Mouse (Mus musculus) lung, adult 18-20 months (tissue): ENCODE results near the gene Foxc2.

ENCODE experiments used
- DNase-seq, 2 experiments: peaks; one replicate each; pipeline ENCODE4 v3.0.0; 2022; ENCODE audit warnings: mixed read lengths in 2 of 2

The Foxc2 gene

DNA sequence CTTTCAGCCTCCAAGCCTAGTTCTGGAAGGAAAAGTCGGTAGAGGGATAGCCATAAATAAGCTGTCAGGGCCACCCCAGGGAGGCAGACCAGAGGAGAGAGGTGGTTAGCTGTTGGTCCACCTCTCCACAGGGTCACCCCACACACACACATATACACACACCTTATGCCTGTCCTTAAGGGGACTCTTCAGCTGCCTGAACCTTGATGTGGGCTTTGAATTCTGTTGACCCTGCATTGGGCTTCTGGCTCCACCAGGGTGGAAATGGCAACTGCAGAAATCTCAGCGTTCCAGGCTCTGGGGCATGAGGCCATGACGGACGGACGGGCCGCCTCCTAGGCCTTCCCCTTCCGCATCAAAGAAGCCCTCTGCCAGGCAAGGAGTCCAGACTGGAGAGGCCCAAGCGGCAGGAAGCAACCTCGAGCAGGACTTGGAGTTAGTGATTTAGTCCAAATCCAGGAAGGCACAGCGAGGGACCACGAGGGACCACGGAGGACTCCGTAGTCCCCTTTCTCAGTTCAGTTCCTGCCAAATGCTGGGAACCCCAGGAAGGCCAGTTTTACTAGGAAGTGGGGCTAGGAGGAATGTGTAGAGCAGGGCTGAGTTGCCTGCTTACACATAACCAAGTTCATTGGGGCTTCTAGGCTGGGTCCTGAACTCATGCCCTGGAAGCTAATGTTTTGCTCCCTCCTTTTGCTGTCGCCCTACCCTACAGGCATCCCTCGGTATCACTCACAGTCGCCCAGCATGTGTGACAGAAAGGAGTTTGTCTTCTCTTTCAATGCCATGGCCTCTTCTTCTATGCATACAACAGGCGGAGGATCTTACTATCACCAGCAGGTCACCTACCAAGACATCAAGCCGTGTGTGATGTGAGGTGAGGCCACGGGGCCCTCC is 29.7 kb upstream of the Foxc2 start:
- DNase-seq = no peak

- no peak for DNase-seq
Observed at GRCm38 (mm10) chr8:121088281-121088680, 27.7 kb upstream of the Foxc2 start.

GRCm38 (mm10) chr8:121088871-121089630 is 26.9 kb upstream of the Foxc2 start:
- no peak for DNase-seq

- DNase-seq = no peak
Observed at GRCm38 (mm10) chr8:121089631-121090380, 26.2 kb upstream of the Foxc2 start.

DNA sequence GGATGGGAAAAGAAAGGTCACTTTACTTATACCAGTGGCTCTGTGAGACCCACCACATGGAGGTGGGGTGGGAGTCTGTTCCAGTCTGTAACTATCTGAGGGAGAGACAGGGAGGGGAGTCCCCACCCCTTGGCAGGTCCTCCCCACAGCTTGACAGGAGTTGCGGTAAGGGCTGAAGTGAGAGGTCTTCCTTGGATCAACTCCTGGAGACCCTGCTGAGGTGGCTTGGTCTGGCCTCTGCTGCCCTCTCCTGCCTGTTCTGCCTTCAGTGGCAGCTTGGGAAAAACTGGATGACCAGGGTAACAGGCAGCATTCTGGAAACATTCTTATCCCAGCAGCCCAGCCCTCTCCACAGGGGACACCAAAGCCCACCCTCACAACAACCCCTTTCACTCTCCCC is 25.3 kb upstream of the Foxc2 start:
- DNase-seq = no peak

DNA sequence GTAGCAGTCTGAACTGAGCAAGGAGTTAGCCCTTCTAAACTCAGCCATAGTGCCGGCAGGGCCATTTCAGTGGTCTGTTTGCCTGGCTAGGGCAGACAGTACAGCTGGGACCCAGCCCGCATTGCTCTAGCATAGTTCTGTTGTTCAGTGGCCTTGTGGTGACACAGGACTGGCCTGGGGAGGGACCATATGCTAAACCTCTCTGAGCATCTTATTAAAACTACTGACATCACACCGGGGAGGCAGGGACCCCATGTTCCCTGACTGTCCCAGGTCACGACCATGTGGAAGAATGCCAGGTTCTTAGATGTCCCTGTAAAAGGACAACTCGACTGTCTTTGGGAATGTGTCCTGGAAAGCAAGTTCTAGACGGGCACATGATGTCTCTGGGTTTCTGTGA is 23.8 kb upstream of the Foxc2 start:
- DNase-seq = peak in 1 of 2 experiments; percentile 73

- DNase-seq = peak; percentile 78 to 83
Observed at GRCm38 (mm10) chr8:121092627-121093026, 23.3 kb upstream of the Foxc2 start.

- DNase-seq = no peak
Observed at GRCm38 (mm10) chr8:121093496-121093895, 22.5 kb upstream of the Foxc2 start.

DNA sequence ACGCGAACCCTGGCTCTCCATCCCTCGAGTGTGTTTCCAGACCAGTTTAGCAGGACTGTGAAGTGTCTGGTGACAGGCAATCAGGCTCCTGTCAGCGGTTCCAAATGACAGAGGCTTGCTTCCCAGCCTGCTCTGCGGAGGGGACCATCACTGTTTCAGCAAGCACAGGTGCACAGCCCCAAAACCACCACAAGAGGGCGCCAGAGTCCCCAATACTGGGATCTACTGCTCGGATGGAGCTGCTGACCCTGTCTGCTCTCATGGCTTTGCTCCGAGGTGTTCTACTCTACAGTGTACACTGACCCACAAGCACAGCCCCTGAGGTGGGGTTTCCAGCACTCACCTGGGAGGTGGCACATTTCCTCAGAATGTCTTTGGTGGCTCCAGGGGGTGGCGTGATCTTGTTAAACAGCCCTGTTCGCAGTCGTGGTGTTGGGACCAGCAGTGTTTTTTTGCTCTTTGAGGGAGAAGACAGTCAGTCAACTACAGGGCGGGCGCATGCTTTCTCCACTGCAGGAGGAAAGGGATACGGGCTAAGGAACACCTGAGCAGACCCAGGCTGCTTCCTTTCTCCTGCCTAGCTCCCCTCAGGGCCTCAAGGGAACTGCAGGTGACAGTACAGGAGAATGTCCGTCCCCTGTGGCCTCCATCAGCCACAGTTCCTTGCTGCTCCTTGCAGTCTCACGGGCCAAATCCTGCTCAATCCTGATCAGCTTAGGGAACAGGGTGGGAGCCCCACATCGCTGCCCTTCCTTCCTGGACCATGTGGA is 11.7 kb upstream of the Foxc2 start:
- peak in 1 of 2 experiments; percentile 64 for DNase-seq

DNA sequence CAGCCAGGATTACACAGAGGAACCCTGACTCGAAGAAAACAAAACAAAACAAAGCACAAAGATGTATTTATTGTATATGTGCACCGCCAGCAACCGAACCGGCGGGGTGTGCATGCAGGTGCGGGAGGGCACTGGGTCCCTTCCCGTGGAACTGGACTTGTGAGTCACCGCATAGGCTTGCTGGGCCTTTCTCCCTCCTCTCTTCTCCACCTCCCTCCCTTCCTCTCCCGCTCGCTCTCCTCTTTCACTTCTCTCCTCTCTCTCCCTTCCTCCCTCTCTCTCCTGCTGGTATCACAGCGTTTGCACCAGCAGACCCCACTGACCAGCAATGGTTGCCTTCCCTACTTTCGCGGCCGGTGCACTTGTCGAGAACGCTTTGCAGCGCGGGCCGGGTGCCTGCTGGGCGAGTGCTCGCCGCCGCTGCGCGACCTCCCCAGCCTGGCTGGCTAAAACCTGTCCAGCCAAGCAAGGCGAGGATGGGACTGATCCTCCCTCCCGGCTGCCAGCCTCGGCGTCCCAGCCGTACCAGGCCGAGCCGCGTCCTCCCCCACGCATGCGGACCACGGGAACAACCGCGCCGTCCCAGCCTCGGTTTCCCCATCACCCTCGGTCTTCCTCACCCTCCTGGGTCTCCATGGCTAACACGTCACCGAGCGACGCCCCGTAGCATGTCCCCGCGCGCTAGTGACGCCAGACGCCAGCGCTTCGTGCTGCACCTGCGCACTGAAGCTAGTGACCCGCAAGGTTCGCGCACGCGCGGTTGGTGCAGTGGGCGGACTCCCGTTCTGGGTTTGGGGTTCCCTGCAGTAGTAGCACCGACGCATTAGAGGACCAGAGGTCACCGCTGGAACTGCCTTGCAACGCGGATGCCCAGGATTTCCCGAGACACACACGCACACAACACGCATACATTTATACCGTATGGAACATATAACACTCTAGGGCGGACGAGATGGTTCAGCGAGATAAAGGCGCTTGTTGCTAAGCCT is 8.0 kb upstream of the Foxc2 start, which contains the start of gene Mthfsd:
Mthfsd (minus strand) TSS at position 725 of the 989 bp plus-strand sequence.
- DNase-seq = peak; percentile 98 to 99

GRCm38 (mm10) chr8:121108657-121109056 is 7.3 kb upstream of the Foxc2 start:
- DNase-seq = no peak

DNA sequence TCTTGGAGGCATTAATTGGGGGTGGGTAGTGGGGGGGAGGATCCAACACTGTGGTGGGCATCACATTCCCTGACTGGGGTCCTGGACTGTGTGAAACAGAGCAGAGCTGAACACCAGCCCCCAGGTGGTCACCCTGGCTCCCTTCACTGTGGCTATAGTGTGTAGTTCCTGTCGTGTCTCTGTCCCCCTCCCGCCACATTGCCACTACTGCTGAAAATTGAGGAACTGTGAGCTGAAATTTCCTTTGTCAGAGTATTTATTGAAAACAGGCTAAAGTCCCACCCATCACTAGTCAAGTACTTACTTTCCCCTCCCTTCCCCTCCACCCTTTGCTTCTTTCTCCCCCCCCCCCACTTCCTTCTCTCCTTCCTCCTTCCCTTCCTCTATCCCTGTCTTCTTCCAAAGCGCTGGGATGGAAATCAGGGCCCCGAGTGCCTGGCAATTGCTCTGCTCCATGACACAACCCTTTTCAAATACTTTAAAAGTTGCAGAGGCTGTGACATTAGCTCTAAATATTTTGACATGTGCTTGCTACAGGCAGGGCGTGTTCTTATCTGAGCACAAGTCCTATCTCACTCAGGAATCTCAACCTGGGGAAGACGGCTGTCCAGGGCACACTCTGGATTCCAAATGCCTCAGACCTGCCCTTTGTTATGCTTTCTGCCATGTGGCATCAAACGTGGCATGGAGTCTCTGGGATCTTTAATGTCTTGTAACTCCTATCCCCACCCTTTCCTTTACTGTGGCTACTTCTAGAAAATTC is 4.6 kb upstream of the Foxc2 start:
- no peak for DNase-seq

GRCm38 (mm10) chr8:121113261-121113660 is 2.7 kb upstream of the Foxc2 start:
- peak; percentile 95 to 96 for DNase-seq

DNA sequence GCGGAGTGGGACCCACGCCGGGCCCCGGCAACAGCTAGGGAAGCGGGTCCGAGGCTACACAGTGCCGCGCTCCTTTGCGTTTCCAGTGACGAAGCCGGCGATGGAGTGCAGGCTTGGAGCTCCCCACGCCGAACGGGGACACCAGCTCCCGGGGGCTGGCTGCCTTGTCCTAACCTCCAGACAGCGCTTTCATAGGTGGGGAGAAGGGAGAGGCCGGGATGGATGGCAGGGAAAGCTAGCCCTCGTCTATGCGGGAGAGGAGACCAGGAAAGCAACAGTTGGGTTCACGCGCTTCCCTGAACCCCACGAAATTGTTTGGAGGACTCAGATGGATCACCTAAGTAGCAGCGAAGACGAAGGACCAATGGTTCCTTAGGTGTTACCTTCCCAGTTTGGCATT is 835 bp upstream of the Foxc2 start:
- DNase-seq = no peak

DNA sequence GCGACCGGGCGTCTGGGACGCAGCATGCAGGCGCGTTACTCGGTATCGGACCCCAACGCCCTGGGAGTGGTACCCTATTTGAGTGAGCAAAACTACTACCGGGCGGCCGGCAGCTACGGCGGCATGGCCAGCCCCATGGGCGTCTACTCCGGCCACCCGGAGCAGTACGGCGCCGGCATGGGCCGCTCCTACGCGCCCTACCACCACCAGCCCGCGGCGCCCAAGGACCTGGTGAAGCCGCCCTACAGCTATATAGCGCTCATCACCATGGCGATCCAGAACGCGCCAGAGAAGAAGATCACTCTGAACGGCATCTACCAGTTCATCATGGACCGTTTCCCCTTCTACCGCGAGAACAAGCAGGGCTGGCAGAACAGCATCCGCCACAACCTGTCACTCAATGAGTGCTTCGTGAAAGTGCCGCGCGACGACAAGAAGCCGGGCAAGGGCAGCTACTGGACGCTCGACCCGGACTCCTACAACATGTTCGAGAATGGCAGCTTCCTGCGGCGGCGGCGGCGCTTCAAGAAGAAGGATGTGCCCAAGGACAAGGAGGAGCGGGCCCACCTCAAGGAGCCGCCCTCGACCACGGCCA is 717 bp downstream of the Foxc2 start:
- no peak for DNase-seq

GRCm38 (mm10) chr8:121117186-121117651 is 1.2 kb downstream of the Foxc2 start:
- no peak for DNase-seq

GRCm38 (mm10) chr8:121117906-121118305 is 1.9 kb downstream of the Foxc2 start:
- no peak for DNase-seq

GRCm38 (mm10) chr8:121118634-121119420 is 2.9 kb downstream of the Foxc2 start:
- no peak for DNase-seq
